Mouse (Mus musculus): ENCODE data around the gene Ak3.
"Not testable (repeated sequence)": the region's sequence is repeated elsewhere in the genome, so short reads cannot be mapped to it uniquely, and the experiment has no call there.

The Ak3 gene

DNA sequence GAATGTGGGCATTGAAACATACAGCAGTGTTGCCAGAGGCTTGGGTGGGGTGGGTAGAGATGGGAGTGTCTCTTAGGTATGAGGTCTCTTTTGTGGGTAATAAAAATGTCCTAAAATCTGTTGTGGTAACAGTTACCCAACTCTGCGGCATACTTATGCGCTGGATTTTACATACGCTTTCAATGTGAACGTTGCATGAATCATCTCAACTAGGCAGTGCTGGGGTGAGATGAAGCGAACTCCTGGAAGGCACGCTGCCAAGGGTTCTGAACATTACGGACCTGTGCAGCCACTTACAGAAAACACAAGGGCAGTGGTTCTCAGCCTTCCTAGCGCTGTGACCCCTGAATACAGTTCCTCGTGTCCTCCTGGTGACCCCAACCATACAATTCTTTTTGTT is 5.1 kb downstream of the Ak3 start:
- no peak for DNase-seq

GRCm38 (mm10) chr19:29042143-29042542 is 5.6 kb downstream of the Ak3 start:
- DNase-seq, result no peak

- no peak for DNase-seq
Measured at GRCm38 (mm10) chr19:29040206-29040605, 7.6 kb downstream of the Ak3 start.

- DNase-seq, result no peak
Measured at GRCm38 (mm10) chr19:29039334-29039733, 8.4 kb downstream of the Ak3 start.

GRCm38 (mm10) chr19:29037541-29037940 is 10.2 kb downstream of the Ak3 start:
- DNase-seq, result no peak

GRCm38 (mm10) chr19:29037026-29037425 is 10.7 kb downstream of the Ak3 start:
- no peak for DNase-seq

GRCm38 (mm10) chr19:29032662-29033061 is 15.1 kb downstream of the Ak3 start:
- DNase-seq, result no peak

GRCm38 (mm10) chr19:29031788-29032187 is 16.0 kb downstream of the Ak3 start:
- no peak for DNase-seq

GRCm38 (mm10) chr19:29024391-29024947 is 23.3 kb downstream of the Ak3 start:
- DNase-seq, result no peak

GRCm38 (mm10) chr19:29021754-29022345 is 25.9 kb downstream of the Ak3 start:
- DNase-seq, result no peak

GRCm38 (mm10) chr19:29019647-29020046 is 28.1 kb downstream of the Ak3 start:
- no peak for DNase-seq

DNA sequence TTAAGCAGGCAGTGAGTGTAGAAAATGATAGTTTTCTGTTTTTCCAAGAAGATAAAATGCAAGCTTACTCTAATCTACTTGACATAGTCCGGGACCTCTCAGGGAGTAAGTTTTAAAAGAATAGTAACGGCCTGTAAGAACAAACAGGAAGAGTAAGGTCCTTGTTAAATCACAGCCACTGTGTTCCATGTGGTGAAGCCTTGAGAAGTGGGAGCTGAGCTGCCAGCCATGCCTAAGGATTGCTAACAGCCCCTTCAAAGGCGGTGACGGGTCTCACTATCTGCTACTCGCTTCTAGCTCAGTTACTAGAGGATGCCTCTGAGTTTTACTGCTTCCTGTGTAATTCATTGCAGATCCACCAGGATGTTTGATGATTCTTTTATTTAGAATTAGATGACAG is 31.0 kb downstream of the Ak3 start:
- no peak for DNase-seq

- DNase-seq, result no peak
Measured at GRCm38 (mm10) chr19:29016204-29016765, 31.5 kb downstream of the Ak3 start.

DNA sequence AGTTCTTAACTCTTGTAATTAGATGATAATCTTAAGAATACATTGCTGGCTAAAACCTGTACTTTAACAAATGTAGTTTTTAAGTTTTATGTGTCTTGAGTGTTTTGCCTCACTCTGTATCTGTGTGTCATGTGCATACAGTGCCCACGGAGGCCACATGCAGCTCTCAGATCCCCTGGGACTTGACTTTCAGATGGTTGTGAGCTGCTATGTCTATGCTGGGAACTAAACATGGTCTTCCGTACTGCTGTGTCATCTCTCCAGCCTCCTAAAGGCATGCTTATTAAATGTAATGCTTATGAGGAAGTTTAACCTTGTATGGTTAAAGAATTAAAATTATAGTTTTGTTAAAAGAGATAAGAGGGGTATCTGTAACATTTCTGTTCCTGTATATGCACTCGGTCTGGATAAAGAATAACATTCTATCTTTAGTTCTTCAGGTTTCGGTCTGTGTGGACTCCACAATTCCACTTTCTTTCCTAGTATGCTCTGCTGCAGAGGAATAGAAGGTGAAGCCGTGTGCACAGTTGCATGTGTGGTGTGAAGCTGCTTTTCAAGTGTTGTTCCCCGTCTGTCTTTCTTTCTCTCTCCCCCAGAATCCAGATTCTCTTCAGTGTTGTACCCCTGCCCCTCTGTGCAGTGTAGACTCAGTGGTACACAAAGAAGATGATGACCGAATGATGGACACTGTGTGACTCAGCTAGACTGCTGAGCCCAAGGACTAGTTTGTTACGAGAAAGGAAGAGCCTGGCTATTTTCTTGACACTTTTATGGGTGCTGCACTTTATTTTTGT is 32.2 kb downstream of the Ak3 start:
- no peak for DNase-seq

- DNase-seq, result no peak
Measured at GRCm38 (mm10) chr19:29014466-29015055, 33.2 kb downstream of the Ak3 start.

- no peak for DNase-seq
Measured at GRCm38 (mm10) chr19:29011355-29011990, 36.3 kb downstream of the Ak3 start.

- no peak for DNase-seq
Measured at GRCm38 (mm10) chr19:29009046-29009445, 38.7 kb downstream of the Ak3 start.

DNA sequence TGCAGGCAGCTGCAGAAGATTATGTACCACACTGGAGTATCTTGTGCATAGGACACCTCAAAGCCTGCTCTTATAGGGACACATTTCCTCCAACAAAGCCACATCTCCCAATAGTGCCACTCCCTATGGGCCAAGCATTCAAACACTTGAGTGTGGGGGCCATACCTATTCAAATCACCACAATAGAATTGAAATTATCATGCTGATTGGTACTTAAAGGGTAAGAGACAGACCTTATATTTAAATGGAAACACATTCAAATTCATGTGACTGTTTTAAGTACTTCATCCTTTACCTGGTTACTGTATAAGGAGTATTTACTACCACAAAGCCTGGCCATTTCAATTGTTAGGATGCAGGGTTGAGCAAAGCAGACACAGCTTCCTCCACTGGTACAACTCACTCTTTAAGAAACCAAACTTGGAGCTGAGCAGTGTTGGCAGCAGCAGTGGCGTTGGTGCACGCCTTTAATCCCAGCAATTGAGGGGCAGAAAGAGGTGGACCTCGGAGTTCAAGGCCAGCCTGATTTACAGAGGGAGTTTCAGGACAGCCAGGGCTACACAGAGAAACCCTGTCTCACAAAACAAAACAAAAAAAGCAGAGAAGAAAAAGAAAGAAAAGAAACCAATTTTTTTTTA is 39.6 kb downstream of the Ak3 start:
- DNase-seq, result no peak

DNA sequence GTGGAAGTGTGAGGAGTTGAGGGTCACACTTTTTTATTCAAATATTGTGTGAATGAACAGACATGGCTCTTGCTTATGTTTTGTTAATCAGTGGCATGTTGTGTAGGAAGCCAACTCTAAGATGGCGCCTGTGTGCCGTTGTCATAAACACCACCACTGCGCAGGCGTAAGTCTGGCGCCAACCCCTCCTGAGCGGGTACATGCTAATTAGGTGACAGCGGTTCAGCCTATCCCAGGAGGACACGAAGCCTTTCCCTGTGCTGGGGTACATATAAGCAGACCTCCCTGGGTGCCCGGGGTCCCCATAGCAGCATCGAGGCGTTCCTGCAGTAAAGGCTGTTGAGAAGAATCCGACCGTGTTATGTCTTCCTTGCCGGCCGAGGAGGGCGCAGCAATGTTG is 47.4 kb downstream of the Ak3 start:
- not testable (repeated sequence) for DNase-seq

GRCm38 (mm10) chr19:28997976-28998630 is 49.7 kb downstream of the Ak3 start:
- no peak for DNase-seq

DNA sequence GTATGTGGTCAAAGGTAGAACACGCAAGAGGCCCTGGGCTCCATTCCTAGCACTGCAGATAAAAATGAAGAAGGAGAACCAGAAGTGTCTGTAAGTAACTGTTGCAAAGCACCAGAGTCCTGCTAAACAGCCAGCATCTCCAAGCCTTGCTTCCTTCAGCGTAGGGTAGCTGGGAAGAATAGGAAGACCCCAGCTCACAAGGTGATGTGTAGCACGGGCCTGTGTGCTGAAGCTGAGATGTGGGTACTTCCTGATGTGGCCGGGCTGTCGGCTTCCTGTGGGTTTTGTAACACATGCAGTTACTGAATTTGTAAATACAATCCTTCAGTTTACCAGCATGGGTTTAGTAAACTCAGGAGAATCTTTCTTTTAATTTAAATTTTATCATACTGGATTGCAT is 52.4 kb downstream of the Ak3 start:
- no peak for DNase-seq

DNA sequence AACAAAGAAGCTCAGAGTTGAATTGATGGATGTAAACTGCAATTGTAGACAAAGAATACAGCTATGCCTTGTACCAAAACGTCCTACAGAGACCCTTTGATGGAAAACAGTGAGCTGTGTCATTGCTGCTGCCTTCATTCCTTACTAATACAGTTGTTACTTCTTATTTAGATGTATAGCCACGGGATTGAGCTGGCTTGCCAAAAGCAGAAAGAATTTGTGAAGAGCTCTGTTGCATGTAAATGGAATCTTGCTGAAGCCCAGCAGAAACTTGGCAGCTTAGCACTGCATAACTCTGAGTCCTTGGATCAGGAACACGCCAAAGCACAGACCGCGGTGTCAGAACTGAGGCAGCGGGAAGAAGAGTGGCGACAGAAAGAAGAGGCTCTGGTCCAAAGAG is 52.9 kb downstream of the Ak3 start:
- no peak for DNase-seq

Data from spleen, adult 18-20 months (tissue).